Mouse (Mus musculus): ENCODE data around the gene Olfr916. TPM values are rescaled to one million over a fixed set of nuclear protein-coding genes. Genes with fewer than 3 reads are reported as not detected.

Gene Olfr916
- total RNA-seq (2021): not detected

DNA sequence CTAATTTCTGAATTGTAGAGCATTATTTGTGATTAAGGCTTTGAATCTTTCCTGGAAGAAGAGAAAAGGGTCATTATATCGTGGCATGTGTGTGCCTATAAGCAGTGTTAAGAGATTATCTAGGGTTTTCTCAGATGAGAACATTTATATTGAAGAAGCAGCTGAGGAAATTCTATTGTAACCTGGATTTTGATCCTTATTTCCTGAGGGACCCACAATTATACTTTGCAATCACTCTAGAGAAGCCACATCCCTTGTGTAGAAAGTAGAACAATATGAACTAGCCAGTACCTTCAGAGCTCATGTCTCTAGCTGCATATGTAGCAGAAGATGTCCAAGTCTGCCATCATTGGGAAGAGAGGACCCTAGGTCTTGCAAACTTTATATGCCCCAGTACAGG lies at the start of gene Olfr916:
Gene Olfr916 (minus strand): TSS at position 101 of the 400 bp plus-strand sequence.
- no peak for DNase-seq

DNA sequence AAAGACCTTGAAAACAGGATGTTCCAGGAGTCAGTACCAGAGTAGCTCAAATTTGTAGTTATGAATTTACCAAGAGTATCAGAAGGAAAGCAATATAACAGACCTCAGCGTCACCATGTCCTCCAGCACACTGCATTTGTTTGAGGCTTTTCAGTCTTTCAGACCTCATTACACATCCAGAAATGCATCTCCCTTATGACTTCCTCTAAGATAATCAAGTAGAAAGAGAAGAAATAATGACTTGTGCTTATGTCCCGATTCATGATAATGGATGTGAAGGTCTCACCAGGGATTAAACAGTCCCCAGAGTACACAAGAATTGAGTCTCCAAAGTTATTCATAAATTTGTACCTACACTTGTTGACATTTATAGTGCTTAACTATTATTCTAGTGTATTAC lies 14.8 kb upstream of the Olfr916 start, which contains the start of gene Olfr918:
Gene Olfr918 (minus strand): TSS at position 101 of the 400 bp plus-strand sequence.
- DNase-seq: no peak

DNA sequence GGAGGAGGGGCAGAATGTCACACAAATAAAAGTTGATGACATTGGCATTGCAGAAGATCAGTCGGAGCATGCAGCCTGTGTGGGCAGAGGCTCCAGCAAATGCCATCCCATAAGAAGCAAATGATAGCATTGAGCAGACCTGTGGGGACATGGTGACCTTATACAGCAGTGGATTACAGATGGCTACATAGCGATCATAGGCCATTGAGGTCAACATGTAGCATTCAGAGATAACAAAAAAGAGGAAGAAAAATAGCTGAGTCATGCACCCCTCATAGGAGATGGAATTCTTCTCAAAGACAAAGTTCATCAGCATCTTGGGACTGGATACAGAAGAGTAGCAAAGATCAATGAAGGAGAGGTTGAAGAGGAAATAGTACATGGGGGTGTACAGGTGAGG lies 13.2 kb upstream of the Olfr916 start:
- no peak for DNase-seq

DNA sequence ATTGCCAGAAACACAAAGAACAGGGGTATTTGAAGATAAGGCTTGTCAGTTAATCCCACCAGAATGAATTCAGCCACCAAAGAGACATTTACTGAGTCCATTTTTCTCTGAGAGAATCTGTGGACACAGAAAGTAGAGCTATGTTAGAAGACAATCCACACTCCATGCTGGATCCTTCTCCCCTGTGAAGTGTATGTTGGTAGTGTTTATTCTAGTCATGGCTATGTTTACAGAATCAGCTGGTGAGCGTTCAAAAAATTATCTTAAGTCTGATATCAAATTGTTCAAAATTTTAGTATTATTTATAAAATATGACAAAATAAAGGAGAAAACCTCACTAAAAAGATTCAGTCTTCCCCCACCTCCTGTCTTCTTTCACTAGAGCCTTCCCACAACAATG lies 6.1 kb upstream of the Olfr916 start, which contains the start of gene Olfr917:
Gene Olfr917 (minus strand): TSS at position 101 of the 400 bp plus-strand sequence.
- no peak for DNase-seq

DNA sequence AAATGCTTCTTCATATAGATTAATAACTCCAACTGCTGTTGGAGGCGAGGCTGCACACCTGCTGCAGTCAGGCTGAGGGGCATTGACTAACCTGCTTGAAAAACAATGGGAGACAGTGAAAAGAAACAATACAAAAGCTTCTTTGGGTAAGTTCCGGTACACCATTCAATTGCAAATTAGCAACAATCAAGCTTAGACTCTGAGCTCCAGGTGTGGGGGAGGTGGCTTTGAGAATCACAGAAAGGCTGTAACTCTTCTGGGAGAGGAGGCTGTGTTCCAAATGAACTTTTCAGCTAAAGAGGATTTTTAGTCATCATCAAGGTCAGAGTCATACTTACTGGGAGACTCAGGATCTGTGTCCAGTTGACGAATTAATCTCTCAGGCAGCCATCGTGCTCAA lies 27.3 kb downstream of the Olfr916 start:
- DNase-seq: no peak

Other genes with a start within 250 kb of the Olfr916 start
- gene Olfr901, start 230.4 kb downstream of the Olfr916 start, total RNA-seq (2021): not detected
- not detected for gene Olfr902, start 212.2 kb downstream of the Olfr916 start, total RNA-seq (2021)
- gene Olfr904, start 196.7 kb downstream of the Olfr916 start, total RNA-seq (2021): not detected
- gene Olfr905, start 188.8 kb downstream of the Olfr916 start, total RNA-seq (2021): not detected
- gene Olfr906, start 172.8 kb downstream of the Olfr916 start, total RNA-seq (2021): not detected
- not detected for gene Olfr907, start 164.1 kb downstream of the Olfr916 start, total RNA-seq (2021)
- gene Olfr911-ps1, start 138.3 kb downstream of the Olfr916 start, total RNA-seq (2021): not detected
- gene Olfr910, start 122.0 kb downstream of the Olfr916 start, total RNA-seq (2021): not detected
- gene Olfr912, start 79.7 kb downstream of the Olfr916 start, total RNA-seq (2021): not detected
- not detected for gene Olfr913, start 67.1 kb downstream of the Olfr916 start, total RNA-seq (2021)
- not detected for gene Olfr914, start 54.8 kb downstream of the Olfr916 start, total RNA-seq (2021)
- not detected for gene Olfr917, start 6.0 kb upstream of the Olfr916 start, total RNA-seq (2021)
- not detected for gene Olfr918, start 14.7 kb upstream of the Olfr916 start, total RNA-seq (2021)
- gene Olfr919, start 43.8 kb upstream of the Olfr916 start, total RNA-seq (2021): not detected
- gene Vwa5a, start 58.4 kb upstream of the Olfr916 start, total RNA-seq (2021): 10 to 100 TPM in 1 of 2 experiments, 1 to 10 TPM in 1; 9.3 to 15.3 TPM
- gene Olfr920, start 92.4 kb upstream of the Olfr916 start, total RNA-seq (2021): under 1 TPM in 1 of 2 experiments, not detected in 1; 0.07 TPM
- not detected for gene Olfr921, start 113.2 kb upstream of the Olfr916 start, total RNA-seq (2021)
- not detected for gene Olfr922, start 154.7 kb upstream of the Olfr916 start, total RNA-seq (2021)
- not detected for gene Olfr923, start 166.7 kb upstream of the Olfr916 start, total RNA-seq (2021)
- gene Olfr924, start 184.6 kb upstream of the Olfr916 start, total RNA-seq (2021): not detected
- not detected for gene Olfr26, start 195.2 kb upstream of the Olfr916 start, total RNA-seq (2021)
- gene Olfr926, start 217.3 kb upstream of the Olfr916 start, total RNA-seq (2021): not detected

All from layer of hippocampus, postnatal 36 days (tissue).